Mouse (Mus musculus) lung, postnatal 0 days (tissue): ENCODE measurements around the gene Ppp6r2. TPM values are rescaled to one million over a fixed set of nuclear protein-coding genes. Genes with fewer than 3 reads are reported as not detected.

Experiments
- ATAC-seq: fragments of 200-750 bp; cut with Nextera tagmentation; 2 replicates; pipeline ENCODE4 v1.8.0; 2017; ENCODE audit warnings: moderate library complexity
- DNase-seq: peaks from one replicate; pipeline ENCODE4 v3.0.0-alpha.2; 2016; ENCODE audit warnings: low spot score
- H3K27ac ChIP-seq: fragments of 300-500 bp; sonication (generic); 2 replicates; pipeline ENCODE4 v1.5.1; 2014; ENCODE audit warnings: antibody characterized with exemption, mild to moderate bottlenecking, low read length, mixed read lengths
- H3K27me3 ChIP-seq: fragments of 300-500 bp; sonication (generic); replicated peaks from 2 replicates; pipeline ENCODE4 v1.6.1; 2014; ENCODE audit warnings: low read length, mixed read lengths; ENCODE audit not compliant: insufficient read depth
- H3K36me3 ChIP-seq: fragments of 300-500 bp; sonication (generic); 2 replicates; pipeline ENCODE4 v1.6.1; 2014; ENCODE audit warnings: low read length, mixed read lengths; ENCODE audit not compliant: insufficient read depth
- H3K4me1 ChIP-seq: fragments of 300-500 bp; sonication (generic); 2 replicates; pipeline ENCODE4 v1.6.1; 2014; ENCODE audit warnings: antibody characterized with exemption, low read depth, low read length, mixed read lengths; ENCODE audit not compliant: insufficient read depth
- H3K4me2 ChIP-seq: fragments of 300-500 bp; sonication (generic); replicated peaks from 2 replicates; pipeline ENCODE4 v1.6.1; 2014; ENCODE audit warnings: low read depth, mild to moderate bottlenecking, low read length, moderate library complexity, mixed read lengths
- H3K4me3 ChIP-seq: fragments of 300-500 bp; sonication (generic); 2 replicates; pipeline ENCODE4 v1.5.1; 2014; ENCODE audit warnings: low read depth, low read length
- H3K9ac ChIP-seq: fragments of 300-500 bp; sonication (generic); replicated peaks from 2 replicates; pipeline ENCODE4 v1.6.1; 2014; ENCODE audit warnings: low read depth, mild to moderate bottlenecking
- H3K9me3 ChIP-seq: fragments of 300-500 bp; sonication (generic); 2 replicates; pipeline ENCODE4 v1.6.1; 2016; ENCODE audit warnings: low read length, mixed read lengths
- CTCF ChIP-seq: IDR thresholded peaks from 2 replicates; pipeline ENCODE4 v1.5.1; 2016; ENCODE audit warnings: antibody characterized with exemption, mild to moderate bottlenecking
- EP300 ChIP-seq: IDR thresholded peaks from 2 replicates; pipeline ENCODE4 v1.6.1; 2016; ENCODE audit warnings: antibody characterized with exemption, mild to moderate bottlenecking, control low read depth
- WGBS: fragments of 180-500 bp; shearing (Covaris S2); extraction: QIAGEN DNeasy Blood & Tissue Kit; methylation state at CpG from one replicate; pipeline ENCODE4 v1.1.7; 2014; 5-methylcytosine and 5-hydroxymethylcytosine counted together
- polyA plus RNA-seq: library from polyadenylated mRNA; unstranded; fragments of >200 nt; fragmentation: Nextera tagmentation; extraction: Ambion mirVana; gene quantifications from 2 replicates; pipeline ENCODE4 v1.2.1, GENCODE M21; 2015

Gene Ppp6r2
- polyA plus RNA-seq, result 22.7 and 24.1 TPM in 2 replicates

- WGBS, result 3% methylated on average over 37 of the region's 73 CpGs
- Histone ChIP-seq H3K36me3 (no peaks in the 10 kb centered on the region), H3K27me3 (no peaks in the 10 kb centered on the region), H3K9ac (peak within 1 kb of the TSS; percentile 86), H3K4me1 (peaks cover 4% of the 10 kb centered on the region; the same call in 1 of the 2 replicates), H3K9me3 (no peaks in the 10 kb centered on the region), H3K4me3 (peak within 1 kb of the TSS; percentile 90), H3K27ac (peak within 1 kb of the TSS; percentile 84), H3K4me2 (peak within 1 kb of the TSS; percentile 60)
- ATAC-seq (peak; percentile 85), DNase-seq (peak; percentile 89)
- no peak for TF ChIP-seq EP300
- peak; percentile 52 for TF ChIP-seq CTCF
These were observed at the start of gene Ppp6r2 for GRCm38 (mm10) chr15:89210915-89211715. Gene Ppp6r2, plus strand, starts transcription at chr15:89211553.

- Histone ChIP-seq H3K4me3 (no peak overlapping the region), H3K4me2 (no peak overlapping the region), H3K27me3 (no peaks in the 10 kb centered on the region), H3K36me3 (peaks cover 47% of the 10 kb centered on the region), H3K27ac (no peak overlapping the region), H3K4me1 (peaks cover 14% of the 10 kb centered on the region), H3K9ac (no peak overlapping the region), H3K9me3 (no peaks in the 10 kb centered on the region)
- ATAC-seq, result no peak
- no peak for TF ChIP-seq EP300
- no peak for TF ChIP-seq CTCF
- DNase-seq, result no peak
- 84% methylated on average over 12 of the region's 12 CpGs for WGBS
These were observed 45.9 kb upstream of the Ppp6r2 start for GRCm38 (mm10) chr15:89165478-89165877.

GRCm38 (mm10) chr15:89168922-89169321 lies 42.4 kb upstream of the Ppp6r2 start:
- ATAC-seq, result no peak
- peak overlapping the region; percentile 40 for H3K4me2 ChIP-seq
- H3K36me3 ChIP-seq, result peaks cover 33% of the 10 kb centered on the region
- H3K4me1 ChIP-seq, result peaks cover 25% of the 10 kb centered on the region
- WGBS, result 30% methylated on average over 10 of the region's 10 CpGs
- H3K9ac ChIP-seq, result peak overlapping the region; percentile 44; the same call in 1 of the 2 replicates
- DNase-seq, result no peak
- H3K9me3 ChIP-seq, result no peaks in the 10 kb centered on the region
- TF ChIP-seq EP300 (no peak), CTCF (no peak)
- H3K4me3 ChIP-seq, result peak overlapping the region; percentile 8; the same call in 1 of the 2 replicates
- H3K27me3 ChIP-seq, result no peaks in the 10 kb centered on the region
- peak overlapping the region; percentile 90 for H3K27ac ChIP-seq

- Histone ChIP-seq H3K36me3 (peaks cover 28% of the 10 kb centered on the region), H3K27ac (peak overlapping the region; percentile 90), H3K9me3 (no peaks in the 10 kb centered on the region), H3K4me3 (peak overlapping the region; percentile 8; the same call in 1 of the 2 replicates), H3K4me1 (peaks cover 30% of the 10 kb centered on the region), H3K27me3 (no peaks in the 10 kb centered on the region), H3K9ac (peak overlapping the region; percentile 44; the same call in 1 of the 2 replicates), H3K4me2 (peak overlapping the region; percentile 40)
- peak; percentile 86 for ATAC-seq
- WGBS, result 9% methylated on average over 10 of the region's 10 CpGs
- DNase-seq, result peak; percentile 95
- TF ChIP-seq CTCF (no peak), EP300 (no peak)
These were observed 41.9 kb upstream of the Ppp6r2 start for GRCm38 (mm10) chr15:89169431-89169830.

GRCm38 (mm10) chr15:89170102-89170501 lies 41.3 kb upstream of the Ppp6r2 start:
- 0 out of 2 replicates have a peak overlapping the region, but pooled peaks have one; percentile 40 for H3K4me2 ChIP-seq
- peak; percentile 32 for ATAC-seq

GRCm38 (mm10) chr15:89171526-89172051 lies 39.8 kb upstream of the Ppp6r2 start:
- H3K9ac ChIP-seq, result no peak overlapping the region
- H3K27me3 ChIP-seq, result no peaks in the 10 kb centered on the region
- no peak overlapping the region for H3K4me2 ChIP-seq
- H3K4me1 ChIP-seq, result peaks cover 47% of the 10 kb centered on the region
- H3K4me3 ChIP-seq, result no peak overlapping the region
- whole genome bisulfite sequencing, result 80% methylated on average over 5 of the region's 5 CpGs
- no peak for DNase-seq
- no peaks in the 10 kb centered on the region for H3K9me3 ChIP-seq
- no peak for TF ChIP-seq EP300
- TF ChIP-seq CTCF, result no peak
- no peak for ATAC-seq
- H3K36me3 ChIP-seq, result peaks cover 8% of the 10 kb centered on the region; the same call in 1 of the 2 replicates
- H3K27ac ChIP-seq, result no peak overlapping the region

More at GRCm38 (mm10) chr15:89170102-89170501, 41.3 kb upstream of the Ppp6r2 start:
- Histone ChIP-seq H3K27me3 (no peaks in the 10 kb centered on the region), H3K4me3 (no peak overlapping the region), H3K9me3 (no peaks in the 10 kb centered on the region), H3K9ac (no peak overlapping the region), H3K4me1 (peaks cover 37% of the 10 kb centered on the region), H3K27ac (peak overlapping the region; percentile 90), H3K36me3 (peaks cover 21% of the 10 kb centered on the region)
- peak; percentile 64 for TF ChIP-seq EP300
- no peak for TF ChIP-seq CTCF
- peak; percentile 72 for DNase-seq
- WGBS, result 17% methylated on average over 3 of the region's 3 CpGs
